Mouse (Mus musculus) heart, postnatal 14 days (tissue): Measurements from ENCODE around the gene Gm45716. TPM values are rescaled to one million over a fixed set of nuclear protein-coding genes. Genes with fewer than 3 reads are reported as not detected.

Experiments
- DNase-seq, 2 experiments: peaks; one replicate each; pipeline ENCODE4 v3.0.0; 2021 to 2022
- intact Hi-C: fragments of 180-260 bp; cut with DNase I; formaldehyde crosslinking; loops from one replicate; pipeline ENCODE4 v1.15.1; 2025
- total RNA-seq, 2 experiments: library from RNA; stranded (reverse); gene quantifications; 2 replicates each; pipeline ENCODE4 v1.2.3; 2021

Gene Gm45716
- total RNA-seq, 2 experiments from 2014 or later, result 15.8 to 16.0 TPM

DNA sequence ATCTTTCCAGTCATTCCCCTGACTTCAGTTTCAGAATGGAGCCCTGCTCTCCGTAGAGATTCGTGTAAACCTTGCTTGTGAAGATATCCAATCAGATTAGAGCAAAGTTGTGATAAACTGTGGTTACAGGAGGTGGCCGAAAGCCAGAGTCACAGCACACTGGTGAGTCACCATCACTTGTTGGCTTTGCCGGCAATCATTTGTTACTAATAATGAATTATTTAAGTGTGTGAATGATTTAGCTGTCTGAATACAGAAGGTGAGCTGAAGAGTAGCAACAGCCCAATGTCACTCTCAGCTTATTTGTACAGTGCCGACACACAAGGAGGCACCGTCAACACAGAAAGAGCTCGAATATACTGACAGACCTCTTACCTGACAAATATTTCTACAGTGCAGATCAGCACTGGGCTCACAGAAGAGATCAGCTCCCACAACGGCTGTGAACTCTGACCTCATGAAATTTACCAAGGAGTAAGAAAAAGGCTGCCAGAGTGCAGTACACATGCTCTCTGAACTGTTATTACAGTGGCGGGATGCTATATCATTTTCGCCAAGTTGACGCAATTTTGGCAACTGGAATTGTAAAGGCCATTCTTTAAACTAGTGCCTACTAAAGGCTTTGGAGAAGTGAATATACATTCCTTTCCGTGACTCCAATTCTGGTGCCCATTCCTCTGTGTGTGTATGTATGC lies 9.2 kb downstream of the Gm45716 start:
- no peak for DNase-seq
- intact Hi-C loops, result no loop called here

DNA sequence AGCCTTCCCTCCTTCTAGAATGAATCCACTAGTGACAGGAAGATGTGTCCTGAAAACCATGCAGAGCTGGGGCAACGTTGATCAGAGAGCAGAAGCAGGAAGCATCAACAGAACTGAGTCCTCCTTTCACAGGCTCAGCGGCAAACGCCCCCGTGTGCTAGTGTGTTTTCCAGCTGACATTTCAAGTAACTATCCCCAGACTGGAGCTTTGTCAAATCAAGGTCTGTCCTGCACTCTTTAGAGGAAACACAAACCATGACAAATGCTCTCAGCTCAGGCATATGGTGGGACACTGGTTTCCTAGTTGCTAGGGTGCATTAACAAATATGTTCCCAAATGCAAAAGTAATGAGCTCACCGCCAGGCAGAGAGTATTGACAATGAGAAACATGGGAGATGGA lies 10.6 kb downstream of the Gm45716 start:
- DNase-seq, result no peak
- intact Hi-C loops, result no loop called here

DNA sequence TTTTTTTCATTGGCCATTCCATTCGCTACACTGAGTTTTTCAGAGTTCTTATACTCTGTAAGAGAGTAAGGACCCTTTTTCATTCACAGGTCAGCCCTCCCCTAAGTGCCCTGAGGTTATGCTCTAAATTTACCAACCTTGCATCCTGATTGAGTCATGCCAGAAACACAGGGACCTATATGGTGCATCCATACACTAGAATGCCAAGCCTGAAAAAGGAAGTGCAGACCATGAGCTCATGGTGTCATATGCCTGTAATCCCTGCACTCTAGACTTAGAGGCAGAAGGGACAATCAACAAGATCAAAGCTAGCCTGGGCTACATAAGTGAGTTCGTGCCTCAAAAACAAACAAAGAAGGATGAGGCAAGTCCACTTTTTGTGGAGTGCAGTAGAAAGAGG lies 13.3 kb downstream of the Gm45716 start:
- DNase-seq, result no peak
- intact Hi-C loops, result no loop called here

DNA sequence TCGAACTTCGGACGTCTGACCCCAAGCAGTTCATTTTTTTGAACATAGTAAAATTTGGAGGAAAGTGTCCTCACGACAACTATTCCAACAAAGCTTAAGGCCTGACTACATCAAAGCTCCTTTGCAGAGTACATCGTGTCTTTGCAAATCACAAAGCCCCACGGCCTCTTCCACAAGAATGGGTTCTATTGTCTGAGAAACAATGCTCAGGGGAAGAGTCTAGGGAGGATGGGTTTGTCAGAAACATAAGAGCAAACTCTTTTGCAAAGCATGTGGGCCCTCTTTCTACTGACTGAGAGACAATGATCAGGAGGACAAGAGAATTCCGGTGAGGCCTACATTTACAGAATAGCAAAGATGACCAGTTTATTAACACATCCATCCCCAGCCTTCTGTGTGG lies 26.8 kb downstream of the Gm45716 start:
- DNase-seq, result no peak
- intact Hi-C loops, result no loop called here

DNA sequence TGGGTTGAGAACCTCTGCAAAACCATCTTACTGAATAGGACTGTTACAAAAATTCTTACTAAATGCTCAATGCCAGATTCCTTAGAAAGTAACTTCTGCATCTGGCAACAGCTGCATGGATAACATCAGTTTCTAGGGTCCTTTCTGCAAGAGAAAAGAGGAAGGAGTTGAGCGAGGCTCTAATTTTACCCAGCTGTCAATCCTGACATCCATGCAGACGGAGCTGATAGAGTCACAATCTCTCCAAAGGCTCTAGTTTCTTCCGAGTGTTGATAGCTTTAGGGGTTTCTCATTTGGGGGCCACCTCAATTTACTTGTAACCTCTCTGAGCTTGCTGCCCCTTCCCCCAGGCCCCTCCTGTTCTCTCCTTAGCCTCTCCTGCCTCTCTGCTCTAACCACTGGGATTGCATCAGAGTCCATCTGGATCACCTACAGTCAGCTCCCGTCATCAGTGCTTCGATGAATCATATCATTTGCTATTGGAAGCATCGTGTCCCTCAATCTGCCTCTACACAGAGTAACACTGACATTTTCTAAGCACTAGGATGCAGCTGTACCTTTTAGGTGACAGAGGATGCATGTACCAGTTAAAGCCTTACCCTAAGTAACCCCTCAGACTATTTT lies 32.7 kb downstream of the Gm45716 start:
- intact Hi-C loops, result no loop called here
- DNase-seq, result no peak

DNA sequence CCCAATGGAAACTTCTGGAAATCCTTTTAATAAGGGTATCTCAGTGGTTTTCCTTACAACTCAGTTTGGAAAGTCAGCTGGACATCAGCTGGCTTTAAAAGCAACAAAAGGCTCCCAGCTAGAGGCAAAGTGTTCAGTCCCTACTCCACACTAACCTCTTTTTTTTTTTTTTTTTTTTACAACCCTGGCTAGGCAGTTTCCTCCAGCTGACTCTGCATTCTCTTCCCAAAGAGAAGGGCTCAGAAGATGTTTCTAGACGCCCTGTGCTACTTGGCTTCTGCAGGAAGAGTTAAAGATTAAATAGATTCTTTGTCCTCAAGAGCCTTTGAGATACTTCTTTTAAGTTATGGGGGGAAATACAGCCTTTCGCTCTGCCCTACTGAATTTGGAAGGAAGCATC lies 33.3 kb downstream of the Gm45716 start:
- intact Hi-C loops, result no loop called here
- DNase-seq, result no peak

DNA sequence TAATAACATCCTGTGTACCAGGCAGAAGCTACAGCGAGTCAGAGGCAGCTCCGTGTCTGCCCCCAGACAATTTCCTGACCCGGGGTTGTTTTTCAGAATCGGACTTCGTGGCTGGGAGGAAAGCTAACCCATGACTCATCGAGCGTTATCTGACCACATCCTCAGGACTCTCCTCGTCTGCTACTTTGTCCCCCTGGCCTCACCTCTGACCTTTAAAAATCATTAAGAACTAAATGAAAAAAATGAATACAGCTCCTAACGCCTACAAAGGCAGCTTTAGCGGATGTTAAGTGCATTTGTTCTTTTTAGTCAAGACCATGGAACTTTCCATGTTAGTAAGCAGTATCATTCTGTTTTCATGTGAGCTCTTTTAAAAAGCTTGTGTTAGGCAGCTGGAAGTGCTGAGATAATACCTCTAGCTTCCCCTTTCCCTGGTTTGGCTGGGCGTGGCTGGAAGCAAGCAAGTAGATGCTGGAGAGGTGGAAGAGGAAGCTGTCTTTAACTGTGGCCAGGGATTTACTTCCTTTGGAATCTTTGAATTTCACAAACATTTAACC lies 37.5 kb downstream of the Gm45716 start:
- peak; percentile 13 to 16 for DNase-seq
- intact Hi-C loops, result no loop called here

DNA sequence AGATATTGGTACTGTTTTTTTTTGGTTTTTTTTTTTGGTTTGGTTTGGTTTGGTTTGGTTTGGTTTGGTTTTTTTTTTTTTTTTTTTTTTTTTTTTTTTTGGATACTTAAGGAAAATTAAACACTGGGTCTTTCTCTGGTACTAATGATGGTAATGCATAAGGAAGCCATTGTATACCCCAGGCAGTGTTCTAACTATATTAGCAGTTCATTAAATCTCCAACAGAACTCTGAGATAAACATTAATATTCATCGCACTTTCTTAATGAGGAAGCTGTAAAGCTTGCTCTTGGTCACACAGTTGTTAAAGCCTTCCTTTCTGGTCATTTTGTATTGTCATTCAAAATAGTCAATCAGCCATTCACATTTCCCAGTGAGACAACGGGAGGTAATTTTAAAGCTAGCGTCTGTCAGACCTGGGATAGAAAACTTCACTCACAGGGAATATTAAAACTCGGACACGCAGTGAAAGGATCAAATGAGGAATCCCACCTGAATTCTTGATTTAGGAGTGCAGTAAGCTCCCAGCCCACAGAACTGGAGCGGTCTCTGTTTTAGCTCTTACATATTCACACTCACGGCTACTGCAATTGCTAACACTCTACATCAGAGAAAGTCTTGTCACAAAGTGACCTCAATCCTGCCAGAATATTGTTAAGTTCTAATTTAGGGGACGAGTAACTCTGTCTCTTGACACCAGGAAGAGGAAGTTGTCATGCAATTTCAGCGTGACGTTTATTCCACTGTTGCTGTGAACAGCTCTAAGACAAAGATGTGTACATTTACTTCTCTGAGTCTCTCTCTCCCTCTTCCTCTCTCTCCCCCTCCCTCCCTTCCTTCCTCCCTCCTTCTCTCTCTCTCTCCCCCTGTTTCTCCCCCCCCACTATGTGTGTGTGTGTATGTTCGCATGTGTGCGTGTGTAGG lies 39.8 kb downstream of the Gm45716 start:
- no peak for DNase-seq
- intact Hi-C loops, result no loop called here

DNA sequence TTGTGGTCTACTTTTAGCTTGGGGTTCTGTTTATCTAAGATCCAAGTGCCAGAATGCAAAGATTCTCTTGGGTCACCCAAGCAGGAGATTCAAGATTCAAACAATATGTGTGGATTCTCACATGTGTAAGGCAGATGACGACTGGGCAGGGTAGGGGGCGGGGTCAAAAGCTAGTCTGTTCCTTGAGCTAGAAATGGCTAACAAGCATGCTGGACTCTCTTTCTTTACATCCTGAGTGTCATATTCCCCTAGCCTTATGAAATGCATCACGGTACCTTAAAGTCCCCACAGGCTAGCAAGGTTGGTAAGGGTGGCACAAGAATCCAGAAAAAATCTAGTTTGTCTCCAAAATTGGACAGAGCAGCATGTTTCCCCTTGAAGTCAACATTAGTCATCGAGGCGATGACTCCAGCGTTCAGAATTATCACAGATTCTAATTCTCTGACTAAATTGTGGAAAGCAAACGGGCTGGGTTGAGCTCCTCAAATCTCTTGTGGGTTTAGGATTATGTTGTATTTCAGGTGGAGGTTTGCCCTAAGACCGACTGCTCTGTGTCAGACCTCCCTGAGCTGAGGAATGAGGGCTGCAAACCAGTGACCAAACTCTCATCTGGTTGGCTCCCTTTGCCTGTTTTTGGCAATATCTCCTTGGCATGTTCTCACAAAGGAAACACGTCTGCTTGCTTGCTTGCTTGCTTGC lies 40.9 kb downstream of the Gm45716 start:
- no peak for DNase-seq
- intact Hi-C loops, result no loop called here

DNA sequence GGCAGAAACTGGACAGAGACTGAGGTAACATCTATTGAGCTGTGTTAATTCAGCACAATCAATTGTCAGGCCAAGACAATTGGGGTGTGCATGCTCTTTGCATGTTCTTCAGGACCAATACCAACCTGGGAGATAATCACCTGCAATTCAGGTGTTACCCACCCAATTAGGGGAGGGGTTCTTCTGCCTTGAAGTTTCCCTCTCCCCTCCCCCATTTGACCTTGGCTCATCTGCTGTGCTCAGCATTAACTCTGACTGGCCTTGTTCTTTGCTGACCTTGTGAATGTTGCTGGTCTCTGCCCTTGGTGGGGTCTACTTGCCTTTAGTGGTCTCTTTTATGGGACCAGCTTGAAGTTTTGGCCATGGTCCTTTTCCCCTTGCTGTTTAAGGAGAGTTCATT lies 42.3 kb downstream of the Gm45716 start:
- intact Hi-C loops, result no loop called here
- DNase-seq, result no peak

DNA sequence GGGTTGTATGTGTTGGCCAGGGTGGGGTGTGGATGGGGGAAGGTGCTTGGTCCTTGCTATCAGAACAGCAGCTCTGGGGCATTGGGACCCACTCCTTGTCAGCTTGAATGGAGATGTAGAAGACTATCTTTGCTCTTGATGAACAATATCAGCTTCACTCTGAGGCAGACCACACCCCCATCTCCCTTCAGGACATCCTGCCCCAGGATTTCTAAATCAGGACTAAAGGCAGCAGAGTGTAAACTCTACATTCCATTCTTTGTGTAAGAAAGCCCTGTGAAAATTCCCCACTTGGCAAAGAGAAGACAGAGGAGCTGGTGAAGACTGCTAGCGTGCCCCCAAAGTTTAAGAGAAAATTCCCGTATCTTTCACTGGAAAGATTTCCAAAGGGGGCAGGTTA lies 43.2 kb downstream of the Gm45716 start:
- DNase-seq, result no peak
- intact Hi-C loops, result no loop called here

DNA sequence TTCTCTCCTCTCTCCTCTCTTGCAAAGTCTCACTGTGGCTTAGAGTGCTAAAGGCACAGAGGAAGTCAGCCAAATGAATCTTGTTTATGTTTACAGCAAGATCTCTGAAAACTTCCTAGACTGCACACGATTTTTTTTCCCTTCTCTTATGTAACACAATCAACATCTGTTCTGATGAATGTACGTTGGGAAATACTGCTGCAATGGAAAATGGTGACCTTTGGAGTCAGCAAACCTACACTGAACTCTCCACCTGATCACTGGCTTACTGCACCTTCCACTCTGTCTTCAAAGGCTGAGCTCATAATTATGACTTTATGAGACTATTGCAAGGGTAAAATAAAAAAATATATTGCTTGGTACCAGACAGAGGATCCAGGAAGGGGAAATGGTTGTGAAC lies 44.1 kb downstream of the Gm45716 start:
- intact Hi-C loops, result no loop called here
- no peak for DNase-seq

DNA sequence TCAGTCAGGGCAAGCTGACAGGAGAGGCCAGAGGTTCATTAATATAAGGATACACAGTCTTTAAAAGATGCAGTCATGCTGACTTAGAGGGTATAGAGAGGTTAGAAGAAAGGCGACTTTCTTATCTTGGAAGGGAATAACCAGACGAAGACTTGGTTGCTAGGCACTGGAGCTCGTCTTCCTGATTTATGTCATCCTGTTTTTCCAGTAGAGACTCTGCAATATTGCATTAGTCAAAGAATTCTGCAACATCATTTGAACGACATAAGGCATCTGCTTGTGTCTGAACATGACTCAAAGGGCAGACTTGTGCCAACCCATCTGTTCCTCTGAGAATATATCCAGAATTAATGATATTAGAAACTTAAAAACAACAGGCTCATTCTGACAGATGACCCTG lies 45.2 kb downstream of the Gm45716 start:
- intact Hi-C loops, result no loop called here

DNA sequence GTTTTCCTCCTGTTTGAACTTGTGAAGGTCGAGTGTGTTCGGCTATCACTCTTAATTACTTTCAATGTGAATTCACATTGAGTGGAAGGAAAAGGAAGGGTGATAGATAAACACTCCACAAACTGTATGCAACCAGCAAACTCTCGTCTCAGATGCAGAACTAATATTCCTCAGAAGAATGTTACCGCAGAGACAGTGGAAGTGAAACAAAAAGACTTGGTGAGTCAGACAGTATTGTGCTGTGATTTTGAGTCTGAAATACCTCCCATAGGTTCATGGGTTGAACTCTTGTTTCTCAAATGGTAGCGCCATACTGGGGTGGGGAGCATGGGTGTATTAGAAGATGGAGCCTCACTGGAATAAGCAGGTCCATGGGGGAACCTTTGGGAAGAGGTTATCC lies 47.7 kb downstream of the Gm45716 start:
- no peak for DNase-seq
- intact Hi-C loops, result no loop called here

More for the DNA sequence above, 45.2 kb downstream of the Gm45716 start:
- no peak for DNase-seq

DNA sequence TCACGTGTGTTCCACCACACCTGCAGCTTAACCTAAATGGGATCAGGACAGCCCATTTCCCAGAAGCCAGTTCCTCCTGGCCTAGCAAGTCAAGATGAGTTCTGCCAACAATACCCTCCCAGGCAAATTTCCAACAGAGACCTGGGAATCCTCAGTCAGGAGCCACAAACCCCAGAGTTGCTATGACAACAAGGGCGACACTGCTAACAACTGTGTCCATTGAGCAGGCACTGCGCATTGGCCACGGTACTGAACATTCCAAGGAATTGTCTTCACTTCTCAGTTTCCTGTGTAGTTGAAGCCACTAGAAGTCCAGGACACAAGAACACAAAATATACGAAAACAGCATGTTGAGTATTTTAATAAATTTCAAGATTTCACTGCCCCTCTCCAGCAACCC lies 50.1 kb downstream of the Gm45716 start:
- no peak for DNase-seq
- intact Hi-C loops, result no loop called here

DNA sequence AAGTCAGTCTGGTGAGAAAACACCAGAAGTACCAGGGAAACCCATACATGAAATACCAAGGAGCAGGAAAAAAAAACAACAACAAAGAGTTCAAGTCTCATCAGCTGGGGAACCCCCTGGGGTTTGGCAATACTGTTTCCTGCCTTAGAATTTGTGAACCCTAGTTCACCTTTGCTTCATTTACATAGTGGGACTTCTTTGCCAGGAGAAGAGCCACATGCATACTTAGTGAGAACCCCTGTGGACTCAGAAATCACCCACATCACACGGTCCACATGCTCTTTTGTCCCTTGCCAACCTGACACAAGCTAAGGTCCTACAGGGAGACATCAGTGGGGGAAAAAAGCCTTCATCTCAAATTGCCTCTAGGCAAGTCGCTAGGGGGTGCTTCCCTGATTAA lies 51.2 kb downstream of the Gm45716 start:
- intact Hi-C loops, result no loop called here
- DNase-seq, result no peak

DNA sequence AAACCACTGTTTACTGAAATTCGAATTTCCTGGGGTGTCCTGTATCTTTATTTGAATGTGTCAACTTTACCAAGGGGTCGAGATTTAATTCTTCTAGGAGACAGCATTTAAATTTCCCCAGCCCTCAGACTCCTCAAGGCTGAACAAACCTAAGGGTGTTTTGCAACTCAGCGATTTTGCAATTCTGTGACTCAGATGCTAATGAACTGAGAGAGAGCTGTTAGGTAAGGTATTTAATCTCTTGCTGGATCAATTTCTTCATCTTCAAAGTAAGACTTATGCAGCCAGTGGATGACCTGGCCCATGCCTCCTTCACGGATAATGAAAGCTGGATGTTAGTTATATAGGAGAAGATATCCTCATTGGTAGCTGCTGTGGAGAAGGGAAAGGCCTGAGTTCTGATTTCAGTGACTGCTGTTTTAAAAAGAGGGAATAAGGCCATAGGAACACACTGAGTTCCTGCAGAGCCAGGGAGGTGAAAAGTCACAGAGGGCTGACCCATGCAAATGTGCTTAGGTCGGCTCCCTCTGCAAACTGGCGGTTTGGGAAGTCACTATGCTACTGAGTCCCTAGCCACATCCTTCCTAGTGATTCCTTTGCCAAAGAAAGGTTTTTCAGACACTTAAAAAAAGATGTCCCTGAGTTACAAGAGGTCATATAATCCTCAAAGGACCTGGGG lies 53.3 kb downstream of the Gm45716 start:
- DNase-seq, result no peak
- intact Hi-C loops, result no loop called here

DNA sequence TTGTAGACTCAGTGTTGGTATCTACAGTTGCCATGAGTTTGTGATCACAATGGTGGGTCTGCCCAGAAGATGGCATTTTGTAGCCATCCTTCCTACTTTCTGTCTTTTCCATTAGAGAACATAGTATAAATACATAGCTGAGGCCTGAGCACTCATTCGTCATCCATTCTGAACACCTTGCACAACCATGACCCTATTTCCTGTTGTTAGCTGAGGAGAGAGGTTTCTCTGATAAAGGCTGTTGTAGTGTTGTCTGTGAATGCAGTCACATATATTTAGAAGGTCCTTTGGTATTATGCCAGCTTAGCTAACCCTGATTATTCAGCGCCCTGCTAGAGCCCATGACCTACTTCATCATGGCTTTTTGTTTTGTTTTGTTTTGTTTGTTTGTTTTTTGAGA lies 54.4 kb downstream of the Gm45716 start:
- DNase-seq, result no peak
- intact Hi-C loops, result no loop called here

DNA sequence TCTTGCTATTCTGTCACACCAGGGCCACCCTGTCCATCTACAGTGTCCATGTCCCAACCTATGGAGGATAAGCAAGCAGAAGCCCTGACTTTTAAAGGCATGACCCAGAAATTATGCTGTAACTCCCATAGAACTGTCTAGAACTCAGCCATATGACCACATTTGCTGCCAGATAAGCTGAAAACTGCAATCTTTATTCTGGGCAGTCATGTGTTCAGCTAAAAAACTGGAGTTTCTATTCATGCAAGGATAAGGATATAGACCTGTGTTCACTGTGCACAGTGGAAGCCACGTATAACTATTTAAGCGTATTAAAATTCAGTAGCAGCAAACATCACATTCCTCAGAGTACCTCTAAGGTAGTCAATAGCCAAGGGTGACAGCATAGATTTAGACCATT lies 55.8 kb downstream of the Gm45716 start:
- intact Hi-C loops, result no loop called here
- no peak for DNase-seq

DNA sequence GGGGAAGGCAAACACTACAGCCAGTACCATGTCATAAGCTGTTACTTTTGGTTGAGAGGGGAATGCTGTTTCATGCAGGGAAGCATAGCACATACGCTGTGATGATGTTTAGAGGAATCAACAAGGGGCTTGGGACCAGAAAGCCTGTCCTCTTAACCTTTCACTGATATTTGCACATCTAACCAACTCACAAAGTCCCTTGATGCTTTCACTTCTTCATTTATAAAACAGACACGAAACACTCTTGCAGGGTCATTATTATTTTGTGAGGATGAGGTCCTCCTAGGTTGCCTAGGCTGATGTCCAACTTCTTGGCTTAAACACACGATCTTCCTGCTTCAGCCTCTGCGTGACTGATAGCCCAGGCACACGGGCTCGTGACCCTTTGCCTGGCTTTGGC lies 58.1 kb downstream of the Gm45716 start:
- intact Hi-C loops, result no loop called here
- no peak for DNase-seq
